Mouse (Mus musculus): ENCODE results near the gene Rint1. TPM values are rescaled to one million over a fixed set of nuclear protein-coding genes. Genes with fewer than 3 reads are reported as not detected.

Rint1 gene
- 22.2 and 22.4 TPM in 2 replicates for polyA plus RNA-seq (2012; rRNA removed)

DNA sequence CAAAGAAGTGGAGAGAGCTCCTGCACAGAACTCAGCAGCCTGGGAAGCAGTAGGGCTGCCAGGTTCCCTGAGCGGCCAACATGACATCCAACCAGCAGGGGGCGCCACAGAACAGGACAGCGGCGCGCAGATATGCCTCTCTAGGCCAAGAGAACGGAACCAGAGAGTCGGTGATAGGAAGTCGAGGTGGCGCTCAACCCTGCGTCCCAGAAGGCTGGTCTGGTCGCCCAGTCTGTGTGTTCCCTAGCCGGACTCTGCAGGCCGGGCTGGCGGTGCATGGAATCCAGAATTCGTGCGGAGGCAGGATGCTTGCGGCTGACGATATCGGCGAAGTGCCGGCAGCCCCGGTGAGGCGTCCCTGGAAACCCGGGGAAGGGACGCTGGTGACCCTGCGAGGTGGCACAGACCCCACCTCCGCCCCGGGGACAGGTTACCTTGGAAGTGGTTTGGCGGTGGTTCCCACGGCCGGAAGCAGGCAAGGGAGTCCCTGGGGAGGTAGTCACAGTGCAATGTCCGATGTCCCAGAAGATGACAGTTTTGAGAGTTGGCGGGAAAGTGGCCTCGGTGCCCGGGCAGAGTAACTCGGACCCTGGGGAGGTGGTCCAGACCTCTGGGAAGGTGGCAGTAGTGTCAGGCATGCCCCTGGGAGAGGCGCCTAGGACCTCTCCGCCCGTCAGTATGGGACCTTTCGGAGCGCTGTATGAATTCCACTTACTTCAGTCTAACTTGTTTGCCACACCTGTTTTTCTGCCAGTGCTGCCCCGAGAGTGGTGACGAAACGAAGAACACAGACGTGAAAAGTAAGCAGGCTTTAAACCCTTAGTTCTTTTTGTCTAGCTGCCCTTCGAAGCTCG is at the start of gene Rint1:
Rint1 (plus strand) TSS at position 176 of the 854 bp plus-strand sequence.
- Histone ChIP-seq H3K4me3 (replicated peaks; ENCODE audit: insufficient read depth, low read depth, low read length) (peak within 1 kb of the TSS; percentile 72), H3K4me1 (ENCODE audit: control insufficient read depth, insufficient read depth, low read length) (peaks cover 2% of the 10 kb centered on the region; the same call in 1 of the 2 replicates), H3K27ac (ENCODE audit: insufficient read depth, low read length) (peak within 1 kb of the TSS; percentile 27; the same call in 1 of the 2 replicates), H3K27me3 (ENCODE audit: control insufficient read depth, insufficient read depth, low read length) (no peaks in the 10 kb centered on the region; the same call in 1 of the 2 replicates)
- 2% methylated on average over 47 of the region's 47 CpGs for WGBS
- TF ChIP-seq POLR2A (IDR thresholded peaks at IDR 0.05; ENCODE audit: borderline replicate concordance, insufficient read depth, low read length) (peak; percentile 93), CTCF (IDR thresholded peaks at IDR 0.05; ENCODE audit: borderline replicate concordance, insufficient read depth, low read depth, low read length) (peak; percentile 93)
- peak; percentile 91 to 97 for DNase-seq

- TF ChIP-seq POLR2A (IDR thresholded peaks at IDR 0.05; ENCODE audit: borderline replicate concordance, insufficient read depth, low read length) (no peak), CTCF (IDR thresholded peaks at IDR 0.05; ENCODE audit: borderline replicate concordance, insufficient read depth, low read depth, low read length) (no peak)
- WGBS, result 92% methylated on average over 12 of the region's 12 CpGs
Measured at GRCm38 (mm10) chr5:23743261-23743660, 44.2 kb upstream of the Rint1 start.

GRCm38 (mm10) chr5:23749882-23750281 is 37.6 kb upstream of the Rint1 start:
- Histone ChIP-seq H3K4me1 (ENCODE audit: control insufficient read depth, insufficient read depth, low read length) (no peaks in the 10 kb centered on the region; the same call in 1 of the 2 replicates), H3K4me3 (replicated peaks; ENCODE audit: insufficient read depth, low read depth, low read length) (no peak overlapping the region), H3K27ac (ENCODE audit: insufficient read depth, low read length) (no peak overlapping the region), H3K27me3 (ENCODE audit: control insufficient read depth, insufficient read depth, low read length) (no peaks in the 10 kb centered on the region)
- 39% methylated on average over 2 of the region's 2 CpGs for WGBS
- no peak for TF ChIP-seq POLR2A (IDR thresholded peaks at IDR 0.05; ENCODE audit: borderline replicate concordance, insufficient read depth, low read length)
- TF ChIP-seq CTCF (IDR thresholded peaks at IDR 0.05; ENCODE audit: borderline replicate concordance, insufficient read depth, low read depth, low read length), result 0 out of 2 replicates have a peak, but pooled peaks have one; percentile 7
- DNase-seq, result no peak

More at GRCm38 (mm10) chr5:23743261-23743660, 44.2 kb upstream of the Rint1 start:
- Histone ChIP-seq H3K4me1 (ENCODE audit: control insufficient read depth, insufficient read depth, low read length) (no peaks in the 10 kb centered on the region), H3K27me3 (ENCODE audit: control insufficient read depth, insufficient read depth, low read length) (no peaks in the 10 kb centered on the region), H3K27ac (ENCODE audit: insufficient read depth, low read length) (no peak overlapping the region), H3K4me3 (replicated peaks; ENCODE audit: insufficient read depth, low read depth, low read length) (no peak overlapping the region)
- no peak for DNase-seq

DNA sequence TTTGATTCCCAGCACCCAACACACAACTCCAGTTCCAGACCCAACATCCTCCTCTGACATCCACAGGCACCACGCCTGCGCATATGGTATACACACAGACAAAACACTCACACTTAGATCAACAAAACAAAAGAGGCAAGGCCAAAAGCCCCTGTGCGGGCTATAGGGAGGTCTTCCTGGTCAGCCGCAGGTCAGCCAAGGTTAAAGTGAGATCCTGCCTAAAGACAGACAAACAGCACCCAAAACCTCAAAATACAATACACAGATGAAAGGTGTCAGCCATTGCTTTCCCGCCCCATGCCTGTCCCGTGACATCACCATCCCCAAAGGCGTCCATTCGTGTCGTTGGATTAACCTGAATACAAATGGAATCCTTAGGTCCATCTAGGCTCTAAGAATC is 31.9 kb upstream of the Rint1 start:
- 97% methylated on average over 9 of the region's 9 CpGs for WGBS
- H3K27ac ChIP-seq (ENCODE audit: insufficient read depth, low read length), result no peak overlapping the region
- no peaks in the 10 kb centered on the region; the same call in 1 of the 2 replicates for H3K4me1 ChIP-seq (ENCODE audit: control insufficient read depth, insufficient read depth, low read length)
- H3K4me3 ChIP-seq (replicated peaks; ENCODE audit: insufficient read depth, low read depth, low read length), result no peak overlapping the region
- DNase-seq, result no peak
- no peaks in the 10 kb centered on the region for H3K27me3 ChIP-seq (ENCODE audit: control insufficient read depth, insufficient read depth, low read length)
- TF ChIP-seq POLR2A (IDR thresholded peaks at IDR 0.05; ENCODE audit: borderline replicate concordance, insufficient read depth, low read length), result no peak
- TF ChIP-seq CTCF (IDR thresholded peaks at IDR 0.05; ENCODE audit: borderline replicate concordance, insufficient read depth, low read depth, low read length), result no peak

GRCm38 (mm10) chr5:23756368-23756767 is 31.1 kb upstream of the Rint1 start:
- no peak for TF ChIP-seq CTCF (IDR thresholded peaks at IDR 0.05; ENCODE audit: borderline replicate concordance, insufficient read depth, low read depth, low read length)
- no peak for TF ChIP-seq POLR2A (IDR thresholded peaks at IDR 0.05; ENCODE audit: borderline replicate concordance, insufficient read depth, low read length)
- DNase-seq, result no peak
- H3K27ac ChIP-seq (ENCODE audit: insufficient read depth, low read length), result no peak overlapping the region

GRCm38 (mm10) chr5:23758633-23759032 is 28.9 kb upstream of the Rint1 start:
- H3K4me3 ChIP-seq (replicated peaks; ENCODE audit: insufficient read depth, low read depth, low read length), result no peak overlapping the region

More at GRCm38 (mm10) chr5:23756368-23756767, 31.1 kb upstream of the Rint1 start:
- no peaks in the 10 kb centered on the region for H3K27me3 ChIP-seq (ENCODE audit: control insufficient read depth, insufficient read depth, low read length)
- H3K4me3 ChIP-seq (replicated peaks; ENCODE audit: insufficient read depth, low read depth, low read length), result no peak overlapping the region
- no peaks in the 10 kb centered on the region; the same call in 1 of the 2 replicates for H3K4me1 ChIP-seq (ENCODE audit: control insufficient read depth, insufficient read depth, low read length)
- WGBS, result 98% methylated on average over 4 of the region's 4 CpGs

GRCm38 (mm10) chr5:23762531-23762930 is 25.0 kb upstream of the Rint1 start:
- DNase-seq, result no peak
- H3K27me3 ChIP-seq (ENCODE audit: control insufficient read depth, insufficient read depth, low read length), result no peaks in the 10 kb centered on the region
- 95% methylated on average over 6 of the region's 6 CpGs for WGBS
- H3K27ac ChIP-seq (ENCODE audit: insufficient read depth, low read length), result no peak overlapping the region
- TF ChIP-seq POLR2A (IDR thresholded peaks at IDR 0.05; ENCODE audit: borderline replicate concordance, insufficient read depth, low read length), result no peak
- no peaks in the 10 kb centered on the region for H3K4me1 ChIP-seq (ENCODE audit: control insufficient read depth, insufficient read depth, low read length)
- no peak overlapping the region for H3K4me3 ChIP-seq (replicated peaks; ENCODE audit: insufficient read depth, low read depth, low read length)

More at GRCm38 (mm10) chr5:23758633-23759032, 28.9 kb upstream of the Rint1 start:
- 39% methylated on average over 2 of the region's 2 CpGs for WGBS
- H3K4me1 ChIP-seq (ENCODE audit: control insufficient read depth, insufficient read depth, low read length), result no peaks in the 10 kb centered on the region
- H3K27ac ChIP-seq (ENCODE audit: insufficient read depth, low read length), result no peak overlapping the region
- DNase-seq, result peak in 1 of 2 experiments; percentile 24
- TF ChIP-seq CTCF (IDR thresholded peaks at IDR 0.05; ENCODE audit: borderline replicate concordance, insufficient read depth, low read depth, low read length), result peak; percentile 69; the same call in 1 of the 2 replicates
- no peak for TF ChIP-seq POLR2A (IDR thresholded peaks at IDR 0.05; ENCODE audit: borderline replicate concordance, insufficient read depth, low read length)
- H3K27me3 ChIP-seq (ENCODE audit: control insufficient read depth, insufficient read depth, low read length), result no peaks in the 10 kb centered on the region

GRCm38 (mm10) chr5:23764557-23764956 is 23.0 kb upstream of the Rint1 start:
- 91% methylated on average over 5 of the region's 5 CpGs for WGBS
- DNase-seq, result no peak
- TF ChIP-seq CTCF (IDR thresholded peaks at IDR 0.05; ENCODE audit: borderline replicate concordance, insufficient read depth, low read depth, low read length) (no peak), POLR2A (IDR thresholded peaks at IDR 0.05; ENCODE audit: borderline replicate concordance, insufficient read depth, low read length) (no peak)
- Histone ChIP-seq H3K4me3 (replicated peaks; ENCODE audit: insufficient read depth, low read depth, low read length) (no peak overlapping the region), H3K27me3 (ENCODE audit: control insufficient read depth, insufficient read depth, low read length) (no peaks in the 10 kb centered on the region), H3K4me1 (ENCODE audit: control insufficient read depth, insufficient read depth, low read length) (no peaks in the 10 kb centered on the region), H3K27ac (ENCODE audit: insufficient read depth, low read length) (no peak overlapping the region)

Measured in cerebellum, adult 2 months (tissue).